Mouse (Mus musculus) intestine, postnatal 0 days (tissue): ENCODE measurements around the gene Pitpnm2. TPM values are rescaled to one million over a fixed set of nuclear protein-coding genes. Genes with fewer than 3 reads are reported as not detected.

Experiments used
- ATAC-seq: fragments of 200-750 bp; cut with Nextera tagmentation; 2 replicates; pipeline ENCODE4 v1.8.0; 2017; ENCODE audit warnings: mild to moderate bottlenecking, moderate TSS enrichment, moderate library complexity
- H3K27ac ChIP-seq: fragments of 300-500 bp; sonication (generic); 2 replicates; pipeline ENCODE4 v1.5.1; 2014; ENCODE audit warnings: mild to moderate bottlenecking, low read depth, low read length, moderate library complexity
- H3K27me3 ChIP-seq: fragments of 300-500 bp; sonication (generic); replicated peaks from 2 replicates; pipeline ENCODE4 v1.6.1; 2014; ENCODE audit warnings: low read length, mixed read lengths; ENCODE audit not compliant: control insufficient read depth, insufficient read depth
- H3K36me3 ChIP-seq: fragments of 300-500 bp; sonication (generic); 2 replicates; pipeline ENCODE4 v1.6.1; 2014; ENCODE audit warnings: mild to moderate bottlenecking, moderate library complexity; ENCODE audit not compliant: control insufficient read depth, insufficient read depth
- H3K4me1 ChIP-seq: fragments of 300-500 bp; sonication (generic); replicated peaks from 2 replicates; pipeline ENCODE4 v1.6.1; 2014; ENCODE audit warnings: antibody characterized with exemption, low read length, mixed read lengths; ENCODE audit not compliant: control insufficient read depth, insufficient read depth
- H3K4me2 ChIP-seq: fragments of 300-500 bp; sonication (generic); replicated peaks from 2 replicates; pipeline ENCODE4 v1.6.1; 2014; ENCODE audit warnings: low read depth, mild to moderate bottlenecking, moderate library complexity
- H3K4me3 ChIP-seq: fragments of 300-500 bp; sonication (generic); 2 replicates; pipeline ENCODE4 v1.5.1; 2014; ENCODE audit warnings: low read depth, low read length
- H3K9ac ChIP-seq: fragments of 300-500 bp; sonication (generic); 2 replicates; pipeline ENCODE4 v1.6.1; 2014; ENCODE audit warnings: mild to moderate bottlenecking, low read depth, low read length
- H3K9me3 ChIP-seq: fragments of 300-500 bp; sonication (generic); 2 replicates; pipeline ENCODE4 v1.6.1; 2016; ENCODE audit warnings: mixed run types; ENCODE audit not compliant: control insufficient read depth
- CTCF ChIP-seq: sonication (generic); IDR thresholded peaks from 2 replicates; pipeline ENCODE4 v1.5.1; 2016; ENCODE audit warnings: low read depth, mild to moderate bottlenecking, control low read depth, antibody characterized with exemption, moderate library complexity
- WGBS: fragments of 180-500 bp; shearing (Covaris S2); extraction: QIAGEN DNeasy Blood & Tissue Kit; methylation state at CpG from one replicate; pipeline ENCODE4 v1.1.7; 2014; 5-methylcytosine and 5-hydroxymethylcytosine counted together
- polyA plus RNA-seq: library from polyadenylated mRNA; unstranded; fragments of >200 nt; fragmentation: Nextera tagmentation; extraction: Ambion mirVana; gene quantifications from 2 replicates; pipeline ENCODE4 v1.2.1, GENCODE M21; 2015

Gene Pitpnm2
- polyA plus RNA-seq, 1 experiment from 2014 or later: 1.5 TPM

DNA sequence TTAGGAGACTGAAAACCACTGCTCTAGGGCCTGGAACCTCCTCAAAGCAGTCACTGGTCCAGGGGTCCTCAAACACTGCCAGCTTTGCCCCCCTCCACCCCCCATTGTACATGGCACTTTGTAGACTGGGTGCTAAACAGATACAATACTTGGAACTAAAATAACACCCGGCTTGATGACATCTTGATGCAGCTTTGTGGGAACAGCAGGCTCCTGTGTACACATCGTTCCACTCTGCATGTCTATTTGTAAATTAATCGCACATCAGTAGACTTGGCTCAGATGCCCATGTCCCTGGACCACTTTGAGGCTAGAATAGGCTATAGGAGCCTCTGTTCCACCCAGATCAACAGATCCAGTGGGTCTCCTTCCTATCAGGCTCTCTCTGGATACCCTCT, 80.3 kb downstream of the Pitpnm2 start:
- 80% methylated on average over 3 of the region's 3 CpGs for WGBS
- ATAC-seq: no peak
- Histone ChIP-seq H3K4me2 (no peak overlapping the region), H3K27me3 (no peaks in the 10 kb centered on the region), H3K4me3 (no peak overlapping the region), H3K4me1 (no peaks in the 10 kb centered on the region), H3K27ac (no peak overlapping the region), H3K9ac (no peak overlapping the region), H3K36me3 (no peaks in the 10 kb centered on the region), H3K9me3 (no peaks in the 10 kb centered on the region)
- no peak for TF ChIP-seq CTCF

GRCm38 (mm10) chr5:124168428-124169223, 80.9 kb downstream of the Pitpnm2 start:
- 86% methylated on average over 12 of the region's 12 CpGs for WGBS
- Histone ChIP-seq H3K4me3 (no peak overlapping the region), H3K36me3 (no peaks in the 10 kb centered on the region), H3K9ac (no peak overlapping the region), H3K27ac (no peak overlapping the region), H3K9me3 (no peaks in the 10 kb centered on the region), H3K4me1 (no peaks in the 10 kb centered on the region), H3K4me2 (no peak overlapping the region), H3K27me3 (no peaks in the 10 kb centered on the region)
- no peak for TF ChIP-seq CTCF
- ATAC-seq: no peak

DNA sequence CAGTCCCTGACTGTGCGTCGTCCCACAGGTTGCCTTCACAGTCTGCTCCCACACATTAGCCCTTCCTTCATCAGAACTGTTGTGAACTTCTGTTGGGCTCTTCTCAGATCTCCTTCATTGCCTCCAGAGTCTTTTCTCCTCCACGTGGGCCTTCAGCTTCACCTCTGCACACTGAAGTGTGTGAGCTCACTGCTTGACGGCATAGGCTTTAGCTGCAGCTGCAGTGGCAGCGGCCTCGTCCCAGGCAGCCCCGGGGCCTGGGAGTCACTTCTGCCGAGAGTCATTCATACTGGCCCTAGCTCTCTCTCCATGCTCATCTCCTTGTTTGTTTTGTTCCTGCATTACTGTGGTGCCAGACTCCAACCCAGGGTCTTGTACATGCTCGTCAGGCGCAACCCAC, 81.9 kb downstream of the Pitpnm2 start:
- Histone ChIP-seq H3K9ac (no peak overlapping the region), H3K27me3 (no peaks in the 10 kb centered on the region), H3K36me3 (no peaks in the 10 kb centered on the region), H3K4me1 (no peaks in the 10 kb centered on the region), H3K27ac (no peak overlapping the region), H3K4me2 (no peak overlapping the region), H3K9me3 (no peaks in the 10 kb centered on the region), H3K4me3 (no peak overlapping the region)
- TF ChIP-seq CTCF: no peak
- 69% methylated on average over 10 of the region's 10 CpGs for WGBS
- ATAC-seq: no peak

DNA sequence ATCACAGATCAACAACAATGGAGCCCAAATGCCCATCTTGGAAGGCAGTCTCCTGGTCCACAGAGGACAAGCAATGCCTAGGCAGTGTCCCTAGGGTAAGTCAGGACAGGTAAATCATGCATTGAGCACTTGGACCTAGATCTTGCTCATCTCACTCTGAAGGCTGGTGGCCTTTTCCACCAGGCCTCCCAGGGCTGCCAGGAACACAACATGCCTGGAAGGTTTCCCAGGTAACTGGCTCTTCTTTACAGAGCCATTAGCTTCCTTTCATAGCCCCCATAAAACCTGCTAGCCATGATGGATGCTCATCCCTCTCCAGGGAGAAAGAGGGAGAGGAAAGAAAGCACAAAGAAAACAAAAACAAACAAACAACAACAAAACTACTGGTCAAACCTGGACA, 82.8 kb downstream of the Pitpnm2 start:
- Histone ChIP-seq H3K27me3 (no peaks in the 10 kb centered on the region), H3K4me3 (no peak overlapping the region), H3K4me2 (no peak overlapping the region), H3K36me3 (no peaks in the 10 kb centered on the region), H3K9me3 (no peaks in the 10 kb centered on the region), H3K9ac (no peak overlapping the region), H3K27ac (no peak overlapping the region), H3K4me1 (no peaks in the 10 kb centered on the region)
- TF ChIP-seq CTCF: no peak
- no peak for ATAC-seq

GRCm38 (mm10) chr5:124165622-124166570, 83.7 kb downstream of the Pitpnm2 start:
- ATAC-seq: no peak
- no peaks in the 10 kb centered on the region for H3K4me1 ChIP-seq
- no peak overlapping the region for H3K9ac ChIP-seq
- H3K4me2 ChIP-seq: no peak overlapping the region
- WGBS: 52% methylated on average over 15 of the region's 15 CpGs
- H3K27ac ChIP-seq: no peak overlapping the region
- H3K4me3 ChIP-seq: no peak overlapping the region
- no peaks in the 10 kb centered on the region for H3K9me3 ChIP-seq
- H3K36me3 ChIP-seq: no peaks in the 10 kb centered on the region
- TF ChIP-seq CTCF: no peak
- H3K27me3 ChIP-seq: no peaks in the 10 kb centered on the region

DNA sequence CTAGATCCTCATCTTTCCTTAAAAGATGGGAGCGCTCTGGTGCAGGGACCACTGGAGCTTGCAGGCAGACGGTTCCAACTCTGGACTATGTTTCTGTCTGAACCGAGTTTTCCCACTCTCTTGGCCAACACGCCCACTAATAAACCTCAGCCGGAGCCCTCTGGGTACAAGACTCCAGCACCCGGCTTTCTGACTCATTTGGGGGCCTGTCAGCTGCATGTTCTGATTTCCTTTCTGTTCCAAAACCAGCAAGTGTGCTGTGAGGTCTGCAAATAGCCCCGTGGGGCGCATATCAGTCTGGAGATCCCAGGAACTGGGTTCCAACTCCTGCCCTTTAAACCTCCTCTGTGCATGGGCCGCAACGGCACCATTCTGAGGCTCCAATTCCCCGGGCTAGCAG, 86.1 kb downstream of the Pitpnm2 start:
- 62% methylated on average over 11 of the region's 11 CpGs for WGBS
- ATAC-seq: no peak
- Histone ChIP-seq H3K4me3 (no peak overlapping the region), H3K27ac (no peak overlapping the region), H3K27me3 (no peaks in the 10 kb centered on the region), H3K9ac (no peak overlapping the region), H3K9me3 (no peaks in the 10 kb centered on the region), H3K4me1 (no peaks in the 10 kb centered on the region), H3K36me3 (no peaks in the 10 kb centered on the region), H3K4me2 (no peak overlapping the region)
- TF ChIP-seq CTCF: no peak
